Mouse (Mus musculus): ENCODE measurements around the gene Rnf207.

DNA sequence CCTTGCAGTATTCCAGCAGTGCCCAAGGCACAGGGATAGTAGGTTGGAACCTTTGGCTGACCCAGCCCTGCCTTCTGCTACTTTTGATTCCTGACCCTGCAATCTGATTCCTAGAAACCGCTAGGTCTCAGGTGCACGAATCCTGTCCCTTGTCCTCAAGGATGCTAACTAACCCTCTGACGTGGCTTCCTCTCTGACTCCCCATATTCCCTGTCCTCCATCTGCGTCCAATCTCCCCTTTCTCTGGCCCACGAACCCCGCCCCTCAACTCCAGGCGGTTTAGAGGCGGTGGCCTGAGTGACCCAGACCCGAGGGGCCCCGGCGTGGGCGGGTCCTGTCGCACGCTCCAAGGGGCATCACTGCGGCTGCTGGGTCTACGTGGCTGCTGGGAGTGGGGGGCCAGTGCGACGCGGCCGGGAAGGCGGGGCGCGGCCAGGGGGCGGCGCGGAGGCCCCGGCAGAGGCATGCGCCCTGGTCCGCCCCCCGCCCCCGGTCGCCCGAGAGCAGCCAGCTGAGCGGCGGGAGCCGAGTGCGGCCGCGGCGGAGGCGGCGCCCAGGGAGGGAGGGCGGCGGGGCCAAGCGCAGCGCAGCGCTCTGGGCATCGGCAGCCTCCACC lies 45.1 kb downstream of the Rnf207 start, which contains the start of gene Gpr153:
- TF ChIP-seq POLR2A (IDR thresholded peaks at IDR 0.05; ENCODE audit: low read depth, low read length): no peak
- TF ChIP-seq CTCF (IDR thresholded peaks at IDR 0.05; ENCODE audit: extremely low read depth, insufficient read length, insufficient replicate concordance, low read depth, low read length): no peak
